Mouse (Mus musculus): ENCODE results near the gene U2af2. TPM values are rescaled to one million over a fixed set of nuclear protein-coding genes. Genes with fewer than 3 reads are reported as not detected.

U2af2 gene
- polyA plus RNA-seq, 1 experiment: not detected

- TF ChIP-seq POLR2A (IDR thresholded peaks at IDR 0.05; ENCODE audit: insufficient read depth, low read depth, low read length) (peak; percentile 56; the same call in 1 of the 2 replicates), CTCF (IDR thresholded peaks at IDR 0.05; ENCODE audit: insufficient read depth, low read depth, low read length) (no peak)
- peaks cover 15% of the 10 kb centered on the region; the same call in 1 of the 2 replicates for H3K4me1 ChIP-seq (ENCODE audit: control insufficient read depth, insufficient read depth, low read length)
- peak within 1 kb of the TSS; percentile 94 for H3K4me3 ChIP-seq (ENCODE audit: insufficient read depth, low read depth, low read length)
- under 1% methylated on average over 81 of the region's 81 CpGs for WGBS
- H3K27ac ChIP-seq (ENCODE audit: insufficient read depth, low read depth, low read length): peak within 1 kb of the TSS; percentile 65
Observed at GRCm38 (mm10) chr7:5080010-5080751, 18.2 kb downstream of the U2af2 start, which contains the start of gene Epn1. TSS of gene Epn1 (plus strand) at chr7:5080235.

GRCm38 (mm10) chr7:5080815-5081214 lies 18.9 kb downstream of the U2af2 start:
- no peak overlapping the region for H3K27ac ChIP-seq (ENCODE audit: insufficient read depth, low read depth, low read length)
- H3K4me1 ChIP-seq (ENCODE audit: control insufficient read depth, insufficient read depth, low read length): peaks cover 15% of the 10 kb centered on the region; the same call in 1 of the 2 replicates
- no peak for TF ChIP-seq CTCF (IDR thresholded peaks at IDR 0.05; ENCODE audit: insufficient read depth, low read depth, low read length)
- TF ChIP-seq POLR2A (IDR thresholded peaks at IDR 0.05; ENCODE audit: insufficient read depth, low read depth, low read length): no peak
- 4% methylated on average over 6 of the region's 6 CpGs for WGBS
- H3K4me3 ChIP-seq (ENCODE audit: insufficient read depth, low read depth, low read length): peak overlapping the region; percentile 94

DNA sequence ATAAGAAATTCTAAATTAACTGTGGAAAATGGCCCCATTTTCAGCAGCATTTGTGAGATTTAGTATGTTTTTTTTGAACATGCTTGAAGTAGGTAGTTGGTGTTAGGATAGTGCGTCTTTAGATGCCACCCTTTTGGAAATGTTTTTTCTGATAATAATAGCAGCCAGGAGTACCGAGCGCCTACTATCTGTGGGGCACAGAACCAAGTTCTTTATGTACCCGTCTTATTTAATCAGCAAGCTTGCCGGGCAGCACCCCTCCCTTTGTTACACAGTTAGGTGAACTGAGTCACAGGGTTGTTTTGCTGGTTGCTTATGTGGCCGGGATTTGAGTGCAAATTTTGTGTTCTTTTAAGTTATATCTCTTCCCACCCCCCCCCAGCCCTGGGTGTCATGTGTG lies 19.3 kb downstream of the U2af2 start:
- TF ChIP-seq POLR2A (IDR thresholded peaks at IDR 0.05; ENCODE audit: insufficient read depth, low read depth, low read length) (no peak), CTCF (IDR thresholded peaks at IDR 0.05; ENCODE audit: insufficient read depth, low read depth, low read length) (no peak)
- H3K4me1 ChIP-seq (ENCODE audit: control insufficient read depth, insufficient read depth, low read length): peaks cover 19% of the 10 kb centered on the region
- 36% methylated on average over 6 of the region's 6 CpGs for WGBS
- no peak overlapping the region for H3K27ac ChIP-seq (ENCODE audit: insufficient read depth, low read depth, low read length)
- peak overlapping the region; percentile 3; the same call in 1 of the 2 replicates for H3K4me3 ChIP-seq (ENCODE audit: insufficient read depth, low read depth, low read length)

- no peak for TF ChIP-seq POLR2A (IDR thresholded peaks at IDR 0.05; ENCODE audit: insufficient read depth, low read depth, low read length)
- TF ChIP-seq CTCF (IDR thresholded peaks at IDR 0.05; ENCODE audit: insufficient read depth, low read depth, low read length): no peak
- H3K27ac ChIP-seq (ENCODE audit: insufficient read depth, low read depth, low read length): no peak overlapping the region
- whole genome bisulfite sequencing: 82% methylated on average over 2 of the region's 2 CpGs
- H3K4me3 ChIP-seq (ENCODE audit: insufficient read depth, low read depth, low read length): no peak overlapping the region
- H3K4me1 ChIP-seq (ENCODE audit: control insufficient read depth, insufficient read depth, low read length): peaks cover 22% of the 10 kb centered on the region
Observed at GRCm38 (mm10) chr7:5081939-5082338, 20.0 kb downstream of the U2af2 start.

GRCm38 (mm10) chr7:5083325-5084105 lies 21.6 kb downstream of the U2af2 start:
- 91% methylated on average over 18 of the region's 18 CpGs for WGBS
- Histone ChIP-seq H3K4me3 (ENCODE audit: insufficient read depth, low read depth, low read length) (no peak overlapping the region), H3K27ac (ENCODE audit: insufficient read depth, low read depth, low read length) (no peak overlapping the region), H3K4me1 (ENCODE audit: control insufficient read depth, insufficient read depth, low read length) (peaks cover 26% of the 10 kb centered on the region)
- no peak for TF ChIP-seq POLR2A (IDR thresholded peaks at IDR 0.05; ENCODE audit: insufficient read depth, low read depth, low read length)
- TF ChIP-seq CTCF (IDR thresholded peaks at IDR 0.05; ENCODE audit: insufficient read depth, low read depth, low read length): no peak

DNA sequence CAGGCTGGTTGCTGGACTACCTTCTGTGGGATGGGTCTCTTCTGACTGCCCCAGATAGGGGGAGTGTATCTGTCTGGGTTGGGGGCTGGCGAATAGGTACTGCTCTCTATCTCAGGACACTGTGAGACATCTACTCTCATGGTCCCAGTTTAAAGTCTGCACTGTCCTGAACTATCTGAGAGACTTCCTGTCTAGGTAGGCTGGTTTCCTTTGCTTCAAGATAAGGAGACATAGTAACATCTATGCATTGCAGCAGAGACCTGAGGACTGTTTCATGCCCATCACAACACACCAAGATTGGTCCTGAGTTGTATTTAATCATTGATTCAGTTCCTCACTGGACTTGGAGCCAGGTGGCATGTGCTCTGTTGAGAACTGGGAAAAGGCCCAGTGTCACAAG lies 23.6 kb downstream of the U2af2 start:
- WGBS: 100% methylated on average over 1 of the region's 1 CpGs
- Histone ChIP-seq H3K27ac (ENCODE audit: insufficient read depth, low read depth, low read length) (no peak overlapping the region), H3K4me3 (ENCODE audit: insufficient read depth, low read depth, low read length) (no peak overlapping the region), H3K4me1 (ENCODE audit: control insufficient read depth, insufficient read depth, low read length) (peaks cover 26% of the 10 kb centered on the region)
- TF ChIP-seq CTCF (IDR thresholded peaks at IDR 0.05; ENCODE audit: insufficient read depth, low read depth, low read length) (no peak), POLR2A (IDR thresholded peaks at IDR 0.05; ENCODE audit: insufficient read depth, low read depth, low read length) (no peak)

DNA sequence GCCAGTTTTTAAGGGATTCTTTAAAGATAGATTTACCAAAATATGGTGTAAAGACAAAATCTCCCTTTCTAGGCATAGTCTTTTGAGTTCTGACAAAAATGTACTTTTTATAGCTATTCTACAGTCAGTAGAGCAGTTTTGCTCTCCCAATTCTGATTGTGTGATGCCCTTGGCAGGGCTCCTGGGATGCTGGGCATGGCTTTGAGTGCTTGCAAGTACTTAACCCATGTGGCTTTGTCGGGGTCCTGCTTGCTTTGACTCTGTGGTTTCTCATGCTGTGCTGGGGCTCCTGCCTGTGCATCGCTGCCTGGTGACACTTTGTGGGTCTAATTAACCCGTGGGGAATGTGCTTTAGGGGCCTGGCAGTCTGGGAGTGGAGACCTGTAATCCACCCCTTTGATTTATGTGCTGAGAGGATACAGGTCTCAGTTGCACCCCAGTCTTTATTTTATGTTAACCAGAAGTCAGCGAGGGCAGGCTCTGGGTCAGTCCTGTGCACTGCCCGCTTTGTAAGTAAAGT lies 25.0 kb downstream of the U2af2 start:
- H3K4me3 ChIP-seq (ENCODE audit: insufficient read depth, low read depth, low read length): no peak overlapping the region
- 46% methylated on average over 5 of the region's 5 CpGs for WGBS
- no peak for TF ChIP-seq CTCF (IDR thresholded peaks at IDR 0.05; ENCODE audit: insufficient read depth, low read depth, low read length)
- no peak for TF ChIP-seq POLR2A (IDR thresholded peaks at IDR 0.05; ENCODE audit: insufficient read depth, low read depth, low read length)
- H3K27ac ChIP-seq (ENCODE audit: insufficient read depth, low read depth, low read length): no peak overlapping the region
- H3K4me1 ChIP-seq (ENCODE audit: control insufficient read depth, insufficient read depth, low read length): peaks cover 28% of the 10 kb centered on the region

DNA sequence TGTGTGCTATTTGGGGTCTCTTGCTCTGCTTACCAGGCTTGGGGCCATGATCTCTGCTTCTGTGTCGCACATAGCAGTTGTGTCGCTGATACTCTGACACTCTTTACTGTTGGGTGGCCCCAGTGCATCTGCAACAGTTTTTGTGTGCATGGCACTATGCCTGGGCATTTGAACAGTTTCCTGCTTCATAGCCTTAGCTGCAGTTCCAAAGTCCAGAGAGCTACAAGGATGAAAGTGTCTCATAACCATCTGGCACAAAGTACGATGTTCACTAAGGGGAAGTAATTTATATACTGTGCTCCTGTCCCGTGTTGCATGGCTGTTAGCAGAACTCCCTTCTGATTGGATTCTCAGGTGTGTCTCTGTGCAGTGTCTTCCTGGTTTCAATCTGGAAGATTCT lies 25.9 kb downstream of the U2af2 start:
- Histone ChIP-seq H3K4me3 (ENCODE audit: insufficient read depth, low read depth, low read length) (no peak overlapping the region), H3K4me1 (ENCODE audit: control insufficient read depth, insufficient read depth, low read length) (peaks cover 35% of the 10 kb centered on the region), H3K27ac (ENCODE audit: insufficient read depth, low read depth, low read length) (no peak overlapping the region)
- TF ChIP-seq CTCF (IDR thresholded peaks at IDR 0.05; ENCODE audit: insufficient read depth, low read depth, low read length): no peak
- TF ChIP-seq POLR2A (IDR thresholded peaks at IDR 0.05; ENCODE audit: insufficient read depth, low read depth, low read length): no peak
- 74% methylated on average over 4 of the region's 4 CpGs for WGBS

- 79% methylated on average over 15 of the region's 15 CpGs for WGBS
- no peak for TF ChIP-seq CTCF (IDR thresholded peaks at IDR 0.05; ENCODE audit: insufficient read depth, low read depth, low read length)
- TF ChIP-seq POLR2A (IDR thresholded peaks at IDR 0.05; ENCODE audit: insufficient read depth, low read depth, low read length): no peak
- H3K4me3 ChIP-seq (ENCODE audit: insufficient read depth, low read depth, low read length): no peak overlapping the region
- peaks cover 29% of the 10 kb centered on the region for H3K4me1 ChIP-seq (ENCODE audit: control insufficient read depth, insufficient read depth, low read length)
- no peak overlapping the region for H3K27ac ChIP-seq (ENCODE audit: insufficient read depth, low read depth, low read length)
Observed at GRCm38 (mm10) chr7:5089853-5090252, 27.9 kb downstream of the U2af2 start.

Data from olfactory bulb, adult 2 months (tissue).